Mouse (Mus musculus) neural tube, embryonic 15.5 days (tissue): ENCODE measurements around the gene Klhl8. TPM values are rescaled to one million over a fixed set of nuclear protein-coding genes. Genes with fewer than 3 reads are reported as not detected.

Experiments used
- ATAC-seq: fragments of 200-750 bp; cut with Nextera tagmentation; 2 replicates; pipeline ENCODE4 v1.8.0; 2017; ENCODE audit warnings: mild to moderate bottlenecking, moderate TSS enrichment, moderate library complexity; ENCODE audit not compliant: low FRiP score
- H3K27ac ChIP-seq: fragments of 300-500 bp; sonication (generic); replicated peaks from 2 replicates; pipeline ENCODE4 v1.5.1; 2015; ENCODE audit warnings: mild to moderate bottlenecking, inconsistent platforms
- H3K27me3 ChIP-seq: fragments of 300-500 bp; sonication (generic); replicated peaks from 2 replicates; pipeline ENCODE4 v1.6.1; 2015; ENCODE audit warnings: inconsistent platforms
- H3K36me3 ChIP-seq: fragments of 300-500 bp; sonication (generic); 2 replicates; pipeline ENCODE4 v1.6.1; 2015; ENCODE audit warnings: inconsistent platforms
- H3K4me1 ChIP-seq: fragments of 300-500 bp; sonication (generic); 2 replicates; pipeline ENCODE4 v1.6.1; 2015; ENCODE audit warnings: inconsistent platforms
- H3K4me2 ChIP-seq: fragments of 300-500 bp; sonication (generic); 2 replicates; pipeline ENCODE4 v1.6.1; 2015; ENCODE audit warnings: inconsistent platforms, mild to moderate bottlenecking, moderate library complexity
- H3K4me3 ChIP-seq: fragments of 300-500 bp; sonication (generic); replicated peaks from 2 replicates; pipeline ENCODE4 v1.5.1; 2015; ENCODE audit warnings: mild to moderate bottlenecking, inconsistent platforms
- H3K9ac ChIP-seq: fragments of 300-500 bp; sonication (generic); replicated peaks from 2 replicates; pipeline ENCODE4 v1.6.1; 2015; ENCODE audit warnings: mild to moderate bottlenecking, inconsistent platforms
- H3K9me3 ChIP-seq: fragments of 300-500 bp; sonication (generic); replicated peaks from 2 replicates; pipeline ENCODE4 v1.6.1; 2016; ENCODE audit warnings: inconsistent platforms
- WGBS: fragments of 180-500 bp; shearing (Covaris S2); methylation state at CpG from one replicate; pipeline ENCODE4 v1.1.7; 2015; ENCODE audit warnings: mixed read lengths; 5-methylcytosine and 5-hydroxymethylcytosine counted together
- polyA plus RNA-seq: library from polyadenylated mRNA; unstranded; fragments of >200 nt; fragmentation: Nextera tagmentation; extraction: Ambion mirVana; gene quantifications from 2 replicates; pipeline ENCODE4 v1.2.1, GENCODE M21; 2015

Gene Klhl8
- polyA plus RNA-seq, 1 experiment from 2014 or later = 38.1 TPM

DNA sequence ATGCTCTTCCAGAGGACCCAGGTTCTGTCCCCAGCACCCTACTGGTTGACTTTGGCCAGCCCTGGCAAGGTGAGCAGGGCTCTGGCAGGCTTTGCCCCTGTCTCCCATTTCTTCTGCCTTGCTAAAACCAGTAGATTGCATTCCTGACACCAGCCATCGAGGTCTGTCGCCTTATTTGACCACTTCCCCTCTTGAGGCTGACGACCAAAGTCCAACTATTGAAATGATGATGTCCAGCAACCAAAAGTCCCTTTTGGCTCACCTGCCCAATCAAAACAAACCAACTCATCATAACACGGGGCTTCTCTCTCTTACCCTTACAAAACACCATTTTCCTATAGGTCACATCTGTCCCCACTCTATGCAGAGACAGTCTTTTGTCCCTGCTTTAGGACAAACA, 2.1 kb upstream of the Klhl8 start:
- Histone ChIP-seq H3K27me3 (no peaks in the 10 kb centered on the region), H3K9me3 (no peaks in the 10 kb centered on the region), H3K4me2 (no peak overlapping the region), H3K4me3 (no peak overlapping the region), H3K9ac (no peak overlapping the region), H3K27ac (no peak overlapping the region), H3K4me1 (peaks cover 16% of the 10 kb centered on the region), H3K36me3 (no peaks in the 10 kb centered on the region)
- ATAC-seq = no peak
- WGBS = 69% methylated on average over 4 of the region's 4 CpGs

DNA sequence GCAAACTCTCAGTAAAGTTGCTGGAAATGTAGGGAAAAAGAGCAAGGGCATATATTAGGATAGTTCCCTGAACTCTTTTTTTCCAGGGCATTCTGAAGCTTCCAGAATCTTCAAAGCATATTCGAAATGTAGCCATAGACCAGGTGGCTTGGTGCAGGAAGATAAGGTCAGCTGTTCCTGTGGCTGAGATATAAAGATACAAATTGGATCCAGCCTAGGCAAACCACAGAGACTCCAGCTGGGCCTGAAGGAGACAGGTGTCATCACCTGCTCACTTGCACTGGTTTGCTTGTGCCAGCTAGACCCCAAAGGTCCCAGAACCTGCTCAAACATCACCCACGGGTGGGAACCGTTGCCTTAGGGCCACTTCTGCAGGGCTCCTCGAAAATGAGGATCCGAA, 496 bp upstream of the Klhl8 start:
- Histone ChIP-seq H3K4me2 (peak overlapping the region; percentile 60), H3K9ac (no peak overlapping the region), H3K4me1 (peaks cover 5% of the 10 kb centered on the region), H3K4me3 (no peak overlapping the region), H3K36me3 (no peaks in the 10 kb centered on the region), H3K9me3 (no peaks in the 10 kb centered on the region), H3K27me3 (no peaks in the 10 kb centered on the region), H3K27ac (no peak overlapping the region)
- 82% methylated on average over 5 of the region's 5 CpGs for WGBS
- no peak for ATAC-seq

DNA sequence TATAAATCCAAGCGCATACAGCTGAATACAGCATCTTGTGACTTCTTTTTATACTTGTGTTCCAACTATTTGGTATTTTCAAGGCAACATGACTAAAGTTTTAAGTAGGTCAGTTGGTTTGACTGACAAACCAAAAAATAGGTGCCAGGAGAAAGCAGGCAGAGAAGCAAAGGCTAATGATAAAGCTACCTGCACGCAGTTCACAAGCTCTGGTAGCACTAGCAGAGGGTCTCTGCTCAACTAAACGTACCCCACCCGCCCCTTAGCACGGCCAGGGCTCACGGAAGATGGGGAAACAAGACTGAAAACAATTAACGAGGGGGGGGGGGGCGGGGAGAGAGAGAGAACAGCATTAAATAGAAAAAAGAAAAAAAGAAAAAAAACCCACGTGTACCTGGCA, 903 bp downstream of the Klhl8 start:
- no peaks in the 10 kb centered on the region for H3K27me3 ChIP-seq
- no peaks in the 10 kb centered on the region for H3K9me3 ChIP-seq
- H3K36me3 ChIP-seq = no peaks in the 10 kb centered on the region
- peaks cover 5% of the 10 kb centered on the region for H3K4me1 ChIP-seq
- H3K4me2 ChIP-seq = peak overlapping the region; percentile 60
- H3K4me3 ChIP-seq = peak overlapping the region; percentile 99
- H3K9ac ChIP-seq = peak overlapping the region; percentile 91
- no peak for ATAC-seq
- WGBS = 16% methylated on average over 8 of the region's 9 CpGs
- H3K27ac ChIP-seq = no peak overlapping the region

DNA sequence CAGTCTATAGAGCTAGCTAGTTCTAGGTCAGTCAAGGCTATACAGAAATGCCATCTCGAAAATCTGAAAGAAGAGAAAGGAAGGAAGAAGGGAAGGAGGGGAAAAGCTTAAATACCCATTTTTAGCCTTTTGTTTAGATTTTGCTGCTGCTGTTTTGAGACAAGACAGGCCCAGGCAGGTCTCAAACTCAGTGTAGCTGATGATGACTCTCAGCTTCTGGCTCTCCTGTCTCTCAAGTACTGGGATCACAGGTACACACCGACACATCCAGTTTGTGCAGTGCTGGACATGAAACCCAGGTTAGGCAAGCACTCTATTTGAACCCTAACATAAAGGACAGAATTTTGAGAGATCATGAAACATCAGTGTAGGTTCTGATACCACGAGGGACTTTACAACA, 1.6 kb downstream of the Klhl8 start:
- H3K4me3 ChIP-seq = no peak overlapping the region
- 75% methylated on average over 3 of the region's 3 CpGs for WGBS
- ATAC-seq = no peak
- no peak overlapping the region for H3K4me2 ChIP-seq
- H3K27ac ChIP-seq = no peak overlapping the region
- no peaks in the 10 kb centered on the region for H3K9me3 ChIP-seq
- H3K27me3 ChIP-seq = no peaks in the 10 kb centered on the region
- no peak overlapping the region for H3K9ac ChIP-seq
- H3K4me1 ChIP-seq = peaks cover 5% of the 10 kb centered on the region
- no peaks in the 10 kb centered on the region for H3K36me3 ChIP-seq

DNA sequence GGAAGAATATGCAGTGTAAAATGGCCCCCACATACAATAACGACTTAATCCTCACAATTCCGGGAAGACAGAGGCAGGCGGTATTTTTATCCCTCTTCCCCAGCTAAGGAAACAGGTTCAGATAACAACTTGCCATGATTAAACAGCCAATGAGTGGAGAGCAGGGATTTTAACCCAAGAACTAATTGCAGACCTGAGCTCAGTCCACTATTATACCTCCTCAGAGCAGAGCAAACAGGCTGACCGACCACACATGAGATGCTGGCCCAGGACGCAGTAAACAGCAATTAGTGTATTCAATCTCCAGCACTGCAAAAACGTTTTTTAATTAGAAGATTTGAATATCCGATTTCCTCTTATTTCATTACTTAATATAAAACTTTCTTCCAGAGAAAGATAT, 2.2 kb downstream of the Klhl8 start:
- H3K9me3 ChIP-seq = no peaks in the 10 kb centered on the region
- no peaks in the 10 kb centered on the region for H3K36me3 ChIP-seq
- H3K9ac ChIP-seq = no peak overlapping the region
- no peaks in the 10 kb centered on the region for H3K27me3 ChIP-seq
- 65% methylated on average over 7 of the region's 7 CpGs for WGBS
- H3K27ac ChIP-seq = no peak overlapping the region
- H3K4me1 ChIP-seq = peaks cover 5% of the 10 kb centered on the region
- H3K4me3 ChIP-seq = no peak overlapping the region
- no peak for ATAC-seq
- no peak overlapping the region for H3K4me2 ChIP-seq

DNA sequence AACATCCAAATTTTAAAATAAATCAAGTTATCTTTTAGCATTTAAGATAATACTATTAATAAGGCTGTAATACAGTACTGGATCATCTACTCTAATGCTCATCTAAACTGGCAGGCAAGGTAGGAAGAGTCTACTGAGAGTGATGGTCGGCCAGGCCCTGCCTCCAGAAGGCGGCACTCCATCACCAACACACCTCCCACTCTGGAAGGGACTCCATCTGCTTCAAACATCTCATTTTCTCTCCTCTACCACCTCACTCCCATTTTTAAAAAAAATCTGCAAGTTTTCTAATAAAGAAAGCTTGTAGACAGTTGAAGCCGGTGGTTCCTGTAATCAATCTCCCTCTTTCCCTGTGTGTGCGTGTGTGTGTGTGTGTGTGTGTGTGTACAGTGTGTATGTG, 3.2 kb downstream of the Klhl8 start:
- Histone ChIP-seq H3K4me1 (peaks cover 5% of the 10 kb centered on the region), H3K27me3 (no peaks in the 10 kb centered on the region), H3K9me3 (no peaks in the 10 kb centered on the region), H3K9ac (no peak overlapping the region), H3K4me2 (no peak overlapping the region), H3K36me3 (no peaks in the 10 kb centered on the region), H3K4me3 (no peak overlapping the region), H3K27ac (no peak overlapping the region)
- 88% methylated on average over 4 of the region's 4 CpGs for WGBS
- no peak for ATAC-seq

DNA sequence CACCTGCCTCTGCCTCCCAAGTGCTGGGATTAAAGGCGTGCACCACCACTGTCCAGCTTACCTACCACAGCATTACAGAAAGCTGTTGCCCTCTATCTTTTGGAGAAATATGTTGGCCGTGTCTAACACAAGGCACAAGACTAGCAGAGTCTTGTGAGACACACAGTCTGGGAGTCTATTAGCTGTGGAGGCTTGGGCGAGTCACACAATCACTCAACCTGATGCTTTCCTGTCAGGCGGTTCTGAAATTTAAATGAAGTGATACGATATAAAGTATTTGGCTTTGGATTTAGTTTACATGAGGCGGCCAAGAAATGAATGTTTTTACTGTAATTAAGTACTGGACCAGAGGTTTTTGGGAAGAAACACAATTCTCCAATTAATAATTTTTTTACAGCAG, 4.9 kb downstream of the Klhl8 start:
- ATAC-seq = no peak
- WGBS = 93% methylated on average over 6 of the region's 6 CpGs

DNA sequence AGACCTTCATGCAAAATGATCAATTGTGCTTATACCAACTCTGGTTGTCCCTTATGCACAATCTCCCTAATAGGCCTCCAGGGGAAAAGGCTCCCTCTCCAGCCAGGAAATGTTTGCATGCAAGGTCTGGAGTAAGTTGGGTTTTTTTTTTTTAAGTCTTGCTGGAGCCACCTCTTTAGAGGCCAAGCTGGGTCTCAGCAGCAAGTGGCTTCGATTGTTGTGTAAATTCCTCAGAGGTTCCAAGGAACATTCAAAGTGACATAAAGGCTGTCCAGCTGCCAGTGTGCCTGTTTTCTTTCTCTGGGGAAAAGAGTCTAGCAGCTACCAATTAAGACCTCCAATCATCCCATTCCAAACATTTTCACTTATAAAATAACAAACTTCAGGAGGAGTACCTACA, 12.7 kb downstream of the Klhl8 start:
- Histone ChIP-seq H3K4me1 (no peaks in the 10 kb centered on the region), H3K9me3 (no peaks in the 10 kb centered on the region), H3K36me3 (no peaks in the 10 kb centered on the region), H3K4me3 (no peak overlapping the region), H3K4me2 (no peak overlapping the region), H3K27me3 (no peaks in the 10 kb centered on the region), H3K9ac (no peak overlapping the region), H3K27ac (no peak overlapping the region)
- no peak for ATAC-seq
- WGBS = 14% methylated on average over 1 of the region's 1 CpGs

More for the DNA sequence above, 4.9 kb downstream of the Klhl8 start:
- Histone ChIP-seq H3K9ac (no peak overlapping the region), H3K36me3 (no peaks in the 10 kb centered on the region), H3K27me3 (no peaks in the 10 kb centered on the region), H3K4me2 (no peak overlapping the region), H3K9me3 (no peaks in the 10 kb centered on the region), H3K4me1 (peaks cover 5% of the 10 kb centered on the region), H3K4me3 (no peak overlapping the region), H3K27ac (no peak overlapping the region)

DNA sequence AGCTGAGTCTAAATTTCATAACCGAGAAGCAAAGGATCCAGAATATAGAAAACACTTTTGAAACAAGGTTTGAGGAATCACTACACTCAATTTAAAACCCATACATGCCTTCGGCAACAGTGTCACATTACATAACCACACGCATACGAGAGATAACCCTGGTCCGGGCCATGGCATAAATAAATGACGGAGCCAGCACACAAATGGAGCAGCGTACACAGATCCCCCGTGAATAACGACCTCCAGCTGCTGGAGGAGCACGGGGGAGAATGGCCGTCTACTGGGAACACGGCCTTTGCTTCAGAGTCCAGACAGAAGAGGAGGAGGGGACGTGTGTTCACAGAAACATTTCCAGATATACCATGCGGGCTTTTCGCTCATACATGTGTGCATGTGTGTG, 21.3 kb downstream of the Klhl8 start:
- Histone ChIP-seq H3K9ac (no peak overlapping the region), H3K4me2 (no peak overlapping the region), H3K27me3 (no peaks in the 10 kb centered on the region), H3K4me3 (no peak overlapping the region), H3K4me1 (no peaks in the 10 kb centered on the region), H3K36me3 (peaks cover 6% of the 10 kb centered on the region), H3K9me3 (no peaks in the 10 kb centered on the region), H3K27ac (no peak overlapping the region)
- WGBS = 56% methylated on average over 15 of the region's 15 CpGs
- ATAC-seq = no peak

DNA sequence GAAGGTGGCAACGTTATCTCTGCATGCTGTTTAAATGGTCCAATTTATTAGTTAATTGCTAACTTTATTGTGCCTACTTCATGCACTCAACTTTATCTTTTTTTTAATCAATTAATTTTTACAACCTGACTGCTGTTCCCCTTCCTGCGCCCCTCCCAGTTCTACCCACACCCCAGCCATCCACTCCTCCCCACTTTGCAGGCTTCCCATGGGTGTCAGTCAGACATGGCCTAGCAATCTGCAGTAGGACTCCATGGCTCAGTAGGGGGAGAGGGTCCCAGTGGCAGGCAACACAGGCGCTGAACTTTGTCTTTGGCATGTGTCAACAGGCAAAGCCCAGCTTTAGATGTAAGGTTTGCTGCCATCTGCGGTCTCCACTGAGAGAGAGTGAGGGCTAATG, 47.3 kb downstream of the Klhl8 start:
- Histone ChIP-seq H3K4me1 (no peaks in the 10 kb centered on the region), H3K4me3 (no peak overlapping the region), H3K4me2 (no peak overlapping the region), H3K27me3 (no peaks in the 10 kb centered on the region), H3K27ac (no peak overlapping the region), H3K9me3 (no peaks in the 10 kb centered on the region), H3K36me3 (peaks cover 29% of the 10 kb centered on the region), H3K9ac (no peak overlapping the region)
- ATAC-seq = no peak
- 85% methylated on average over 4 of the region's 4 CpGs for WGBS

DNA sequence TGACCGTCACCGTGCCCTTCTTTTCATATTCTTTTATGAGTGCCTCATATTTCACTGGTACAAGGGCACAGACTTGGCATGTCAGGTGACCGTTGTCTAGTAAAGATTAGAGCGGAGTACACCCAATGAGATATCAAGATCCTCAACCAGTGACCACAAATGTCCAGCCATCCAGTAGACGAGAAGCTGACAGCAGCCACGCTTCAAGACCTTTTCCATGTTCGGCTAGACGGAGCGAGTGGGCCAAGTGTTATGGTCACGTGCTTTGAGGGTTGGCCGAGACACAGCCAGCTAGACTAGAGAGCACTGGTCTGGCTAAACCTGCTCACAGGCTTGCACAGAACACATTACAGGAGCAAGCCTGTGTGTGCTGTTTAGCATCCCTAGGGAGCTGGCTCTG, 50.4 kb downstream of the Klhl8 start:
- peaks cover 5% of the 10 kb centered on the region for H3K4me1 ChIP-seq
- H3K27me3 ChIP-seq = no peaks in the 10 kb centered on the region
- H3K9me3 ChIP-seq = no peaks in the 10 kb centered on the region
- no peak for ATAC-seq
- H3K4me2 ChIP-seq = no peak overlapping the region
- no peak overlapping the region for H3K9ac ChIP-seq
- WGBS = 89% methylated on average over 11 of the region's 11 CpGs
- H3K36me3 ChIP-seq = peaks cover 14% of the 10 kb centered on the region
- H3K4me3 ChIP-seq = no peak overlapping the region
- no peak overlapping the region for H3K27ac ChIP-seq

DNA sequence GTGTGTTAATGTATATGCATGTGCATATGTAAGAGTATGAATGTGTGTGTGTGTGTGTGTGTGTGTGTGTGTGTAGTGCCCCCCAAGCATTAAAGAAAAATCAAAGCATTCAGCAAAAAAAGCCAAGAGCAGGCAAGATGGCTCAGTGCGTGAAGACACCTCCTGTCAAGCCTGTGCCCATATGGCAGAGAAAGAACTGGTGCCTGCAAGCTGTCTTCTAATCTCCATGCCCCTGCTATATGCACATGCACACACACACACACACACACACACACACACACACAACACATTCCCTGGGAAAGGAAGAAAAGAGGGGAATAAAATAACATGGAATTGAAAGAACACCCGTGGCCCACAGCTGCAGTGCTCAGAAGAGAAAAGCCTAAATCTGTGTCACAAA, 53.9 kb downstream of the Klhl8 start:
- WGBS = 79% methylated on average over 2 of the region's 2 CpGs
- no peaks in the 10 kb centered on the region for H3K27me3 ChIP-seq

More for the DNA sequence above, 53.9 kb downstream of the Klhl8 start:
- no peaks in the 10 kb centered on the region for H3K9me3 ChIP-seq
- H3K9ac ChIP-seq = no peak overlapping the region
- H3K27ac ChIP-seq = no peak overlapping the region
- no peak for ATAC-seq
- peaks cover 4% of the 10 kb centered on the region; the same call in 1 of the 2 replicates for H3K36me3 ChIP-seq
- no peak overlapping the region for H3K4me3 ChIP-seq
- H3K4me1 ChIP-seq = peaks cover 20% of the 10 kb centered on the region
- H3K4me2 ChIP-seq = no peak overlapping the region
